Mouse (Mus musculus): ENCODE data around the gene Gm20772.
"Not testable (repeated sequence)": the region's sequence is repeated elsewhere in the genome, so short reads cannot be mapped to it uniquely, and the experiment has no call there.

The Gm20772 gene

GRCm38 (mm10) chrY:17874441-17874840 lies at the start of gene Gm20772, which contains the start of gene Gm20831:
Gm20772 (plus strand) TSS chrY:17874741.
Gm20831 (plus strand) TSS chrY:17874741.
- DNase-seq, result not testable (repeated sequence)

- DNase-seq, result not testable (repeated sequence)
Observed at GRCm38 (mm10) chrY:17846166-17846565, 28.4 kb upstream of the Gm20772 start, which contains the start of gene Gm21904. Gm21904 (minus strand) TSS chrY:17846266.
